Mouse (Mus musculus): ENCODE measurements at regions not wholly inside any gene's neighbourhood (a gene's known extent, or its start where the extent isn't known, plus 50 kb on each side); places are given as distances from the start of the nearest gene placed in this dataset.

DNA sequence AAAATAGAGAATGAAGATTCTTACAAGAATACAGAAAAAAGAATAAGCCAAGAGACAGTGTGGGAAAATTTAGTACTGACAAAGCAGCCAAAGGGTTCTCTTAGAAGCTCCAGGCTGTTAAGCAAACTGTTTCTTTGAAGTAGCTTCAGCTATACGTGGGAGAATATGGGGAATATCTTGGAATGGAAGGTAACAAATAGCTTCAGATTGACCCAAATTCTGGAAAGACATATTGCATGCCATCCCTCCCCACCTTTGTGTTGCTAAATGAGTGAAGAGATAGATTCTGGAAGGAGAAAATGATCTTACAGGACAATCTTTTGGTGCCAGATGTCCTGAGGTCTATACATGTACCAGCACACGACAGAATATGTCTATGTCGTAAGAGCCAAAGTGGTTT is 591.9 kb upstream of the Cdh6 start:
- no peak for DNase-seq (ENCODE audit: low spot score in 2 of 2)

- no peak for DNase-seq (ENCODE audit: low spot score in 2 of 2)
These were observed 591.1 kb upstream of the Cdh6 start for GRCm38 (mm10) chr15:13764587-13764986.

- DNase-seq (ENCODE audit: low spot score in 2 of 2), result no peak
These were observed 573.1 kb upstream of the Cdh6 start for GRCm38 (mm10) chr15:13746559-13746958.

GRCm38 (mm10) chr15:13706276-13706675 is 532.8 kb upstream of the Cdh6 start:
- DNase-seq (ENCODE audit: low spot score in 2 of 2), result no peak

- no peak for DNase-seq (ENCODE audit: low spot score in 2 of 2)
These were observed 531.7 kb upstream of the Cdh6 start for GRCm38 (mm10) chr15:13705187-13705586.

GRCm38 (mm10) chr15:13668193-13668592 is 494.7 kb upstream of the Cdh6 start:
- DNase-seq (ENCODE audit: low spot score in 2 of 2), result peak; percentile 33 to 41

GRCm38 (mm10) chr15:13667278-13667677 is 493.8 kb upstream of the Cdh6 start:
- DNase-seq (ENCODE audit: low spot score in 2 of 2), result no peak

GRCm38 (mm10) chr15:13662275-13662674 is 488.8 kb upstream of the Cdh6 start:
- DNase-seq (ENCODE audit: low spot score in 2 of 2), result no peak

DNA sequence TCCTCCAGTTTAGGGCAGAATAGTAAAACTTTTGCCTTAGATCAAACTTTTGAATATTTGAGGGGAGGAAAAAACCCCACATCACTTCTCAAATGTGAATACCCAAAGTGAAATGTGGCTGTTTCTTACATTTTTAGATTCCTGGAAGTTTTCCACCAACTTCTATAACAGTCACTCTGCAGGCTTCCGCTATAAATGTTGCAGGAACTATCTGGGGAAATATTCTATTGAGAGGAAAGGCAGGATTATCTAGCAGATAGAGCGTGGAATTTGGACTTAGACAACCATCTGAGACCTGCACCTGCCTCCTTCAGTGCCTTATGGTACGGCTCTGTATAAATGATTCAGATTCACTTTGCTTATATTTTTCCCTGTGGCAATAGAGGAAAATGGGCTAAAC is 481.6 kb upstream of the Cdh6 start:
- no peak for DNase-seq (ENCODE audit: low spot score in 2 of 2)

- no peak for DNase-seq (ENCODE audit: low spot score in 2 of 2)
These were observed 462.0 kb upstream of the Cdh6 start for GRCm38 (mm10) chr15:13635346-13635940.

DNA sequence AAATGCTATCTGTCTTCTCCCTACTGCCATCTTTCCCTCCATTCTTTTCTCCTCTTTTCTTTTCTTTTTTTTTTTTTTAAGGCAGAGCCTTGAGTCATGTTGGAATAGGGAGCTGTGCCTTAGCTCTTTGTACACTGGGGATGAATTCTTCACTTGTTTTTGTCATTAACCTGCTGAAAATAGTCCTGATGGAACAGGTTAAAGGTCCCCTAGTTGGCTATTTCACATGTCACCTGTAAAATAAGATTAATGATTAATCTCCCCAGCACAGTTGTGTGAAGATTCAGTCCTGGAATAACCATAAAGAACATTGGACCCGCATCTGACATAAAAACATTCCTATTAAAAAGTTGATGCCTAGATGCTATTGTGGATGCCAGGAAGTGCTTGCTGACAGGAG is 428.7 kb upstream of the Cdh6 start:
- no peak for DNase-seq (ENCODE audit: low spot score in 2 of 2)

DNA sequence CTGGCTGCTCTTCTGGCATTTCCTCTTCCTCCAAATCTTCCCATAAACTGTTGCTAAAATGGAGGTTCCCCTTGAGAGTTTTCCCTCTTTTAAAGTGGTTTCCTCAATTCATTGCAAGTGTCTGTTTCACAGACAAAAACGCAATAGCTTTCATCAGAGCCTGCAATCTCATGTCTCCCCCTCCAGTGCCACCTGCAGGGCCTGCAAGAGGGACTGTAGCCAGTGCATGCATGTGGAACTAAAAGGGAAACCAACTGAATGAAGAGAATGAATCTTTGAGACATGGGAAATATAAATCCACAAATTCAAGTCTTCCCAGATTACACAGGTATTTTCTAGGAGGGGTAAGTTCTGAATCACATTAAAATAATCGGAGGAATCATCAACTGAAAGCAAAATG is 424.4 kb upstream of the Cdh6 start:
- no peak for DNase-seq (ENCODE audit: low spot score in 2 of 2)

DNA sequence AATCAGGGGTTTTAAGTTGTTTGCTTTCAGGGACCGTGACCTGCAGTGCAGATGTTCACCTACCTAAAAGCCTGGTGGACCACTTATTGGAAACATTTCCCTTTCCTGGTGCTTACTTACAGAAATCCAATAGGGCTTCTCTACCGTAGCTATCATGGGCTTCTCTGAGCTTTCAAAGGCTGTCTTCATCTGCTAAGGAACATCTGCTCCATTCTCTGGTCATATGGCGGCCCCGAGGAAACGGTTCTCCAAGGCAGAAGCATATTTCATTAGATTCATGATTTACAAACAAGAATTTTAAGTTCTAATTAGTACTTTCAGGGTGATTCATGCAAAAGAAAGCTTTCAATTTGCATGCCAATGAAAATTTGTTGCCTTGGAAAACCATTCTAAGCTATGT is 420.3 kb upstream of the Cdh6 start:
- peak; percentile 32 to 48 for DNase-seq (ENCODE audit: low spot score in 2 of 2)

DNA sequence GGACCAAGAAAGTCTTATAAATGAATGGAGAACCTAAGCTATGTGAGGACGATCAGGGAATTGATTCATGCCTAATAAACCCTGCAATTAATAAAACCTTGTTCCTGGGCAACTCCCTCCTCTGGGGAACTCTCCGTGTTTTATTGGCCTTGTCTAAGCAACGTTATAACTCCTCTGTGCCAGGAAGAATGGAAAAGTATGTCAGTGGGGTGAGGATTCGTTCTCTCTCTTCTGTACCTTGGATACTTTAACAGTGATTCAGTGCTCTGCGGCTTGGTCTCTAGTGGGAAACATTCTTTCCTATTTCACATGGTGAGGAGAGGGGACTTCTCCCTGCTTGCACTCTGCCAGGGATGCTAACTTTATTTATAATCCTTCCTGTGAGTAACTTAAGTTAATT is 417.4 kb upstream of the Cdh6 start:
- no peak for DNase-seq (ENCODE audit: low spot score in 2 of 2)

GRCm38 (mm10) chr15:13583300-13583699 is 409.8 kb upstream of the Cdh6 start:
- DNase-seq (ENCODE audit: low spot score in 2 of 2), result no peak

DNA sequence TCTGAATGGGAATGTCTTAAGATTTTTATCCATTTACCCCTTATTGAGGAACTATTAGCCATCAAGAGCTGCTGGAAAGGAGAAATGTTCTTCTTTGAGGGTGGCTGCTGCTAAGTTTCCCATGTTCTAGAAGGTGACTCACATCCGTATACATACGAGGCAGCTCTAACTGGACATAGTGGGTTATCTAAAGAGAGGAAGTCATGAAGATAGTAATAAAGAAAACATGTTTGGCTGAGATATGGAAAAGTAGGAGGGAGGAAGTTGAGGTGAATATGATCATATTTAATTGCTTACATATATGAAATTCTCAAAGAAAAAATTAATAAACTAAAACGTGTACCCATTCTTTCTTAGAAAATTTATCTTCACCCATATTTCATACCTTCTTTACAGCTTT is 408.7 kb upstream of the Cdh6 start:
- no peak for DNase-seq (ENCODE audit: low spot score in 2 of 2)

- no peak for DNase-seq (ENCODE audit: low spot score in 2 of 2)
These were observed 400.1 kb upstream of the Cdh6 start for GRCm38 (mm10) chr15:13573621-13574020.

GRCm38 (mm10) chr15:13560920-13561319 is 387.4 kb upstream of the Cdh6 start:
- DNase-seq (ENCODE audit: low spot score in 2 of 2), result no peak

GRCm38 (mm10) chr15:13549207-13549837 is 375.8 kb upstream of the Cdh6 start:
- no peak for DNase-seq (ENCODE audit: low spot score in 2 of 2)

DNA sequence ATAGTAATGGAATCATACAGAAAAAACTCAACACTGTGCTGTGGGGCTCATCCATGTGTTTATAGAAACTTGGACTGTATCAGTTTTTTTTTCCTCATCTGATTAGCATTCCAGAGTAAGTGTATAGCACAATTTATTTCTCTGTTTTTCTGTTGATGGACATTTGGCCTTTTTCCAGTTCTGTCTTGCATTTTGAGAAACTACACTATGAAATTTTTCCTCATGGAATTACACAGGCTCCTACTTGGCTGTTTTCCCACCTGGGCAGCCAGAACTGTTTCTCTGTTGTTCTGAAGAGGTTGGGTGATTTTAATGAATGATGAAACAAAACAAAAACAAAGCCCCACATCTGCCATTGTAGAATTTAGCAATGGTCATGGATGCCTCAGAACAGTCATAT is 366.6 kb upstream of the Cdh6 start:
- no peak for DNase-seq (ENCODE audit: low spot score in 2 of 2)

DNA sequence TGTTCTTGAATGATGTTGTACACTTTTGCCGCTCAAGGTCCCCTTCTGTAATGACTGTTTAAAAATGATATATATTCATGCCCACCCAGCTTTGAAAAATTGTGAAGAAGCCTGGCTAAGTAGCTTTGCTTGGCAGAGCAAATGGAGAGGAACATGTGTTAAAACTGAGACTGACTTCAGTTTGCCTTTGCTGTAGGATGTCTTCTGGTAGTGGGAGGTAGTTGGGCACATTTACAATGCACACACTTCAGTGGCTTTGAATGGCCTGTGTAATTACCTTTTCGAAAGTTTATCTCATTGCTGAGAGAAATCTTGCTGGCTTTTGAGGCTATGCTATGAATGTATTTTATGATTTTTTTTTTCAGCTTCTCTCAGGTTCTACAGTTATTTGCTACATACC is 360.5 kb upstream of the Cdh6 start:
- no peak for DNase-seq (ENCODE audit: low spot score in 2 of 2)

DNA sequence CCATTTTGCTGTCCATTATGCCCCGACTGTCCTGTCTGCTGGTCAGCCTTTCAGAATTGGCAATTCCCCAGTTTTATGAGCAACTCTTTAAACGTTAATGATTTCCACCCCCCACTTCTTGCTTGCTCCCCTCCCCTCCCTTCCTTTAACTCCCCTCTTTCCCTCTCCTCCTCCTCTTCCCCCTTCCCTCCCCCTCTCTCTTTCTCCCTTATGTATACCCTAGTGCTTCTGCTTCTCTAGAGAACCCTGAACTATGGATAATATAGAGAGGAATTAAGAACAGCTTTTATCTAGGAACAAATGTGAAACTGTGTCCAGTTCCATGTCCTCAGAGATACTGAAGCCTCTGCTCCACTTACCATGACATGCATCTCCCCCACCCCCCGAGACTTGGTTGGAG is 356.5 kb upstream of the Cdh6 start:
- no peak for DNase-seq (ENCODE audit: low spot score in 2 of 2)

GRCm38 (mm10) chr15:13529050-13529449 is 355.6 kb upstream of the Cdh6 start:
- DNase-seq (ENCODE audit: low spot score in 2 of 2), result no peak

All from layer of hippocampus, adult 8-10 months (tissue).